Mouse (Mus musculus) cerebellum, adult 11-12 months (tissue): Measurements from ENCODE around the gene Msi2.
A peak's percentile ranks its signal among the peaks of the same experiment; 100 is the strongest.

Experiments
- DNase-seq: peaks from one replicate; pipeline ENCODE4 v3.0.0; 2022

Gene Msi2

GRCm38 (mm10) chr11:88429680-88430079 is 288.6 kb downstream of the Msi2 start:
- DNase-seq, result no peak

- no peak for DNase-seq
Observed at GRCm38 (mm10) chr11:88425631-88426101, 292.6 kb downstream of the Msi2 start.

- DNase-seq, result no peak
Observed at GRCm38 (mm10) chr11:88424034-88424767, 294.1 kb downstream of the Msi2 start.

- no peak for DNase-seq
Observed at GRCm38 (mm10) chr11:88421057-88421578, 297.2 kb downstream of the Msi2 start.

GRCm38 (mm10) chr11:88419657-88420366 is 298.5 kb downstream of the Msi2 start:
- DNase-seq, result no peak

GRCm38 (mm10) chr11:88419064-88419463 is 299.2 kb downstream of the Msi2 start:
- DNase-seq, result no peak

- peak; percentile 75 for DNase-seq
Observed at GRCm38 (mm10) chr11:88414157-88414870, 304.0 kb downstream of the Msi2 start.

GRCm38 (mm10) chr11:88412423-88413094 is 305.8 kb downstream of the Msi2 start:
- no peak for DNase-seq

GRCm38 (mm10) chr11:88408305-88408704 is 310.0 kb downstream of the Msi2 start:
- no peak for DNase-seq

- no peak for DNase-seq
Observed at GRCm38 (mm10) chr11:88406408-88406915, 311.9 kb downstream of the Msi2 start.

- peak; percentile 63 for DNase-seq
Observed at GRCm38 (mm10) chr11:88404816-88405613, 313.3 kb downstream of the Msi2 start.

GRCm38 (mm10) chr11:88404247-88404677 is 314.1 kb downstream of the Msi2 start:
- DNase-seq, result no peak

- no peak for DNase-seq
Observed at GRCm38 (mm10) chr11:88402290-88402689, 316.0 kb downstream of the Msi2 start.

GRCm38 (mm10) chr11:88401333-88401732 is 317.0 kb downstream of the Msi2 start:
- no peak for DNase-seq

GRCm38 (mm10) chr11:88400926-88401325 is 317.4 kb downstream of the Msi2 start:
- no peak for DNase-seq

- DNase-seq, result peak; percentile 71
Observed at GRCm38 (mm10) chr11:88400235-88400634, 318.1 kb downstream of the Msi2 start.

- no peak for DNase-seq
Observed at GRCm38 (mm10) chr11:88399431-88399830, 318.9 kb downstream of the Msi2 start.

- no peak for DNase-seq
Observed at GRCm38 (mm10) chr11:88399028-88399427, 319.3 kb downstream of the Msi2 start.

- DNase-seq, result no peak
Observed at GRCm38 (mm10) chr11:88395076-88395990, 323.0 kb downstream of the Msi2 start.

GRCm38 (mm10) chr11:88394341-88395075 is 323.8 kb downstream of the Msi2 start:
- DNase-seq, result no peak
